Mouse (Mus musculus): Measurements from ENCODE around the gene Pnrc1. TPM values are rescaled to one million over a fixed set of nuclear protein-coding genes. Genes with fewer than 3 reads are reported as not detected.

Gene Pnrc1
- polyA plus RNA-seq (2012; rRNA removed): 202 and 269 TPM in 2 replicates

DNA sequence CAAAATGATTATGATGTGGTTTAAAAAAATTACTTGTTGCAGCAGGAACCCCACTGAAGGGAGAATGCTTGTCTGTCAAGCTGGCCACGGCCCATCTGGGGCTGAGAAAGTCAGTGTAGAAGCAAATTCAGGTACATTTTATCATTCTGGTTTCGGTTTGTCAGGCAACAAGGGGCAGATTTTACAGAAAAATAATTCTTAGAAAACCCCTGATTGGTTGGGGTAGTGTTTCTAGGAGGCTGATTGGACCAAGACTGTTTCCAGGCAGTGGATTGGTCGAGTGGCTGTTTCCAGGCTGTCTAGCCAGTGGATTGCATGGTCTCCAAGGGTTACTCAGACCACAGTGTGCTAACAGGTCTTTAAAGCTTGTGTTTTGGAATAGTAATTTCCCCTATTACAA, at the start of gene Pnrc1:
Gene Pnrc1, minus strand, starts transcription at position 162 of the 400 bp plus-strand sequence.

DNA sequence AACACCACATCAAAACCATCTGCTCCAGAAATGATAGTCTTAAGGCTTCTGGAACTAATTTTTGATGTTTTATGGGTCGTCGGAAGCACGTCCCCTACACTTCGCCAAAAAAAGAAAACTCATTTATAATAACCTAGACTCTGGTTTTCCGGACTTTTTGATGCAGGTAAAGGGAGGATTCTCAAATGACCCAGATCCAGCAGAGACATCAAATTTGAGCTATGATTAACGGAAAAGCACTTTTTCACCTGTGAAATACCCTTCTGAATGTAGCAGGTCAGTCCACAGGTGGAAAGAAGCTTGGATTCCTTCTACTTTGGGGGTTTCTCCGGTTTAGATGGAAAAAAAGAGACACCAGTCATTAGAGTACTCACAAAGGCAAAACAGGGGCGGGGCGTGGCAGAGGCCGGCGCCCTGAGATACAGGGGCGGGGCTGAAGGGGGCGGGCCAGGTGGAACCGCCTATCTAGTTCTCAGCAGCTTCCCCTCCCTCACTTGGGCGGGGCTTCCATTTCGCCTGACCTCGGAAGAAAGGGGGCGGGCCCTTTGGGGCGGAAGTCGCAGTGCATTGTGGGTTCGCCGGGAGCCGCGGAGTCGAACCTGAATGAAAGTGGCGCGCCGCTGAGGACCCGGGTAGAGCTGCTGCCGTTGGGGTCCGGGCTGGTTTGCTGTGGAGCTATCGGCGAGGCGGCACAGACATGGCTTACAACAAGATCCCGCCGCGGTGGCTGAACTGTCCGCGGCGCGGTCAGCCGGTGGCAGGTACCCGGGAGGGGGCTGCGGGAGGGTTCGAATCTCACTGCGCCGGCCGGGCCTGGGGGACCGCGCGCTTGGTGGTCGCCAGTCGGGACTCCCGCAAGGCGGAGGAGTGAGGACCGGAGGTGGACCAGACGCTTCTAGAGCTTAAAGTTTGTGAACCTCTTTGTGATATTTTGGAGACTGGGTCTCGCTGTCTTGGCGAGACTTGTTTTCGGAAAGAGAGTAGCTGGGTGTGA, 20.1 kb upstream of the Pnrc1 start, which contains the start of gene Rngtt:
Gene Rngtt, plus strand, starts transcription at position 548 of the 994 bp plus-strand sequence.

DNA sequence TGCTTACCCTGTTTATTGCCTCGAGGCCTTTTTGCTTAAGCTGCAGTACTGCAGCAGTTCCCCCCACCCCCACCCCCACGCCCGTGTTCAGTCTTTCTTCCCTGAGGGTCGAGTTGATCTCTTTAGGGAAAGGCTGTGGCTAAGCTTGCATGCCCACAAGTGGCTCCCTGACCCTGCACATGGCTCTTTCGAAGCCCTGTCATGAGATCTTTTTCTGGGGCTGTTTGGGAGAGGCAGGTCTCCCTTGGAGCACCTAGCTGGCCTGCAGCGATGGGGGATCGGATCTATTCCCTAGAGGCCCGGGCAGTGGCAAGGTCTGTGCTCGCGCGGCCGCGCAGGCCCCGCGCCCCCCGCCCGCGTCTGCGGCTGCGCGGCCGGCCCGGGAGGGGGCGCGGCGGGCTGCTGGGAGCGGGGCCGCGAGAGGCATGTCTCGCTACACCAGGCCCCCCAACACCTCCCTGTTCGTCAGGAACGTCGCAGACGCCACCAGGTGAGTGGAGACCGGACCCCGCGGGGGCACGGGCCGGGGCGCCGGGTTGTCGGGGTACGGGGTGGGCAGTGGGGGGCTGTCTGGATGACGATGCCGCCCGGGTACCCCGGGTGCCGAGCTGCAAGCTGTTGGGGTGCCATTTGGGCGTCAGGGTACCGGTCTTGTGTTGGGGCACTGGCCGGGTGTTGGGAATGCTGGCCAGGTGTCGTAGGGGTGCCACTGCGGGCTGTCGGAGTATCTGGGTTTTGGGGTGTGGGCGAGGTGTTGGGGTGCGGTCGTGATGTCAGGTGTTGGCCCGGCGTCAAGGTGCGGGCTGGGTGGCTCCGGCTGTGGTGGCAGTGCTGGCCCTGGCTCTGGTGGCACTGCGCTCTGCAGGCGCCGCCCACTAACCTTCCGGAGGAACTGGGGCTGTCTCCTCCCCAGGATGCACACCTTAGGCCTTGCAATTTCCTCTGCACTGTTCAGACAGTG, 80.8 kb downstream of the Pnrc1 start, which contains the start of gene Srsf12:
Gene Srsf12, plus strand, starts transcription at position 111 of the 961 bp plus-strand sequence.

Other genes starting within 250 kb of the Pnrc1 start
- 1.0 and 1.1 TPM in 2 replicates for gene Gabrr2, start 227.2 kb downstream of the Pnrc1 start, polyA plus RNA-seq (2012; rRNA removed)
- 0.07 and 0.08 TPM in 2 replicates for gene Gabrr1, start 157.6 kb downstream of the Pnrc1 start, polyA plus RNA-seq (2012; rRNA removed)
- 34.9 and 58.2 TPM in 2 replicates for gene Pm20d2, start 100.4 kb downstream of the Pnrc1 start, polyA plus RNA-seq (2012; rRNA removed)
- gene Srsf12, start 81.2 kb downstream of the Pnrc1 start, polyA plus RNA-seq (2012; rRNA removed): 1.7 and 1.9 TPM in 2 replicates
- 2.0 TPM in 2 replicates for gene Rngtt, start 20.1 kb upstream of the Pnrc1 start, polyA plus RNA-seq (2012; rRNA removed)